Mouse (Mus musculus) CH12.LX (cell line): ENCODE measurements around the gene Atg5.

ENCODE experiments used
- MEF2A ChIP-seq: IDR thresholded peaks from 2 replicates; pipeline ENCODE4 v1.6.1; 2014; ENCODE audit warnings: low read depth, mild to moderate bottlenecking, inconsistent platforms, low read length, improper control_type of control experiment, borderline replicate concordance
- NELFE ChIP-seq: IDR thresholded peaks from 2 replicates; pipeline ENCODE4 v1.6.1; 2011; ENCODE audit warnings: low read depth, low read length, improper control_type of control experiment
- POLR2A ChIP-seq: IDR thresholded peaks from 2 replicates; pipeline ENCODE4 v1.6.1; 2011; ENCODE audit warnings: low read depth, mild to moderate bottlenecking, improper control_type of control experiment, low read length
- UBTF ChIP-seq: IDR thresholded peaks from 2 replicates; pipeline ENCODE4 v1.6.1; 2012; ENCODE audit warnings: low read depth, mild to moderate bottlenecking, inconsistent platforms, low read length, improper control_type of control experiment, moderate library complexity

GRCm38 (mm10) chr10:44360632-44361031, 92.5 kb downstream of the Atg5 start:
- TF ChIP-seq POLR2A (no peak), MEF2A (no peak), UBTF (no peak), NELFE (no peak)
